Mouse (Mus musculus): ENCODE data around the gene Olfr1101.

Gene Olfr1101

DNA sequence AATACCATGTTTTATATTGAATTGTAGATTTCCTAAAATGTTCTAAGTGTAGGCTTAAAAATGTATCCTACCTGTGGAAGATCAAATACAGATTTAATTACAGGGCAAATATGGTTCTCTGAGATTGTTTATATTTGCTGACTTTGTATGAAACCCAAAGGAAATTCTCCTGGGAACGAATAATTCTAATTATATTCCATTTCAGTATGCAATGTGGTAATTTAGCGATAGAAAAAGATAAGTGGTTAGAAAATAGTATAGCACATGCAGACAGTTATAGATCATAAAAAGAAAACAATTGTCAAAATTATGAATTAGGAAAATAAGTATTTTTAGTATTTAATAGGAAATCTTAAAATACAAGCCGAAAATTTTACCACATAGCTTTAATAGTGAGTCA is at the start of gene Olfr1101:
Gene Olfr1101 (minus strand): TSS at position 101 of the 400 bp plus-strand sequence.
- DNase-seq, result no peak

- DNase-seq, result no peak
Observed at GRCm38 (mm10) chr2:87036431-87036830, 45.4 kb upstream of the Olfr1101 start, which contains the start of gene Olfr1105. Olfr1105 (minus strand) TSS chr2:87036531.

- DNase-seq, result no peak
Observed at GRCm38 (mm10) chr2:87026980-87027379, 36.0 kb upstream of the Olfr1101 start, which contains the start of gene Olfr1104. Olfr1104 (minus strand) TSS chr2:87027080.

DNA sequence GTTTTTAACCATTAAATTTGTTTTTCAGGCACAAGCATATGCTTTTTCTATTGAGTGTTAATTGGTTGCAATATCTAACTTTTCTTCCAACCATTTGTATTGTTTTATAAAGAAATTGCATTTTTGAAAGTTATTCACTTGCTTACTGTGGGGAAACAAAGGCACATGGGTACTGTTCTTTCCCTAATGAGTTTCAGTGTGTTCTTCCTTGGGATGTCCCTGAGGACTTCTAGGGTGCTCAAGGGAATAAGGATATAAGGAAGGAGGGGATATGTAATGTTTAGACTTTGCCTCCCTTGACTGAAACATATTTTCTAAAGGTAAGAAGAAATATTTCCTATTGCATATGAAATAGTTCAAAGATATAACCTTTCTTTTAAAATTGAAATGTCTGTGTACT is 7.1 kb upstream of the Olfr1101 start, which contains the start of gene Olfr1102:
Gene Olfr1102 (plus strand): TSS at position 301 of the 400 bp plus-strand sequence.
- no peak for DNase-seq

- no peak for DNase-seq
Observed at GRCm38 (mm10) chr2:86979854-86980253, 11.2 kb downstream of the Olfr1101 start, which contains the start of gene Olfr1100. Olfr1100 (minus strand) TSS chr2:86979954.

- DNase-seq, result no peak
Observed at GRCm38 (mm10) chr2:86960593-86960992, 30.4 kb downstream of the Olfr1101 start, which contains the start of gene Olfr1099. Olfr1099 (minus strand) TSS chr2:86960693.

Data from cerebellum, adult 8-10 months (tissue).